Mouse (Mus musculus) left cerebral cortex, postnatal 36 days (tissue): ENCODE measurements around the gene Ciao2a. TPM values are rescaled to one million over a fixed set of nuclear protein-coding genes. Genes with fewer than 3 reads are reported as not detected.

Experiments
- total RNA-seq, 2 experiments: library from RNA; stranded (reverse); gene quantifications; 2 replicates each; pipeline ENCODE4 v1.2.3; 2021

The Ciao2a gene
- total RNA-seq, 2 experiments from 2014 or later: 26.4 to 28.0 TPM

Other genes with a start within 250 kb of the Ciao2a start
- gene Pclaf, start 236.4 kb upstream of the Ciao2a start, total RNA-seq: under 1 TPM; 0.22 to 0.68 TPM
- gene Trip4, start 217.8 kb upstream of the Ciao2a start, total RNA-seq: 10 to 100 TPM; 31.9 to 36.4 TPM
- 10 to 100 TPM; 36.9 to 50.0 TPM for gene Csnk1g1, start 217.7 kb upstream of the Ciao2a start, total RNA-seq
- 100 to 1,000 TPM; 172 to 181 TPM for gene Ppib, start 66.4 kb upstream of the Ciao2a start, total RNA-seq
- 1 to 10 TPM; 3.3 to 4.1 TPM for gene Snx22, start 56.9 kb upstream of the Ciao2a start, total RNA-seq
- 10 to 100 TPM; 71.1 to 76.1 TPM for gene Snx1, start within 50 bp of the Ciao2a start, total RNA-seq
- 1 to 10 TPM; 2.4 to 3.6 TPM for gene Dapk2, start 31.6 kb downstream of the Ciao2a start, total RNA-seq
- 100 to 1,000 TPM; 115 to 134 TPM for gene Herc1, start 223.8 kb downstream of the Ciao2a start, total RNA-seq